Mouse (Mus musculus) lung, postnatal 4 days (tissue): ENCODE measurements around the gene Fbxl22.

Experiments
- DNase-seq, 2 experiments: peaks; one replicate each; pipeline ENCODE4 v3.0.0; 2021

Fbxl22 gene

DNA sequence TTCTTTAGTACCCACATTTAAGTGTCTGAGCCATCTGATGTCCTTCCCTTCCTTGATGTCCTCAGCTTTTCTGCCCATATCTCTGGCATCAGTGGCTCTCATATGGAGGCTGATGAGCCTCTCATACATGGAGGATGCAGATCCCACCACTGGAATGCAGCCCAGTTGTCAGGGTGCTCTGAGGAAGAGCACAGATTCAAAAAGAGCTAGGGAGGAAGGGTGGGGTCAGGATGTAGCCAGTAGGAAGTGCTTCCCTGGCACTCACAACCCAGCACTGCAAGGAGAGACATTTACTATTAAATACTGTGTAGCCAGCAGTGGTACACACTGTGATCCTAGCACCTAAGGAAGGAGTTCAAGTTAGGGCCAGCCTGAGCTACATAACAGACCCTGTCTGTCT lies 8.0 kb downstream of the Fbxl22 start:
- no peak for DNase-seq

DNA sequence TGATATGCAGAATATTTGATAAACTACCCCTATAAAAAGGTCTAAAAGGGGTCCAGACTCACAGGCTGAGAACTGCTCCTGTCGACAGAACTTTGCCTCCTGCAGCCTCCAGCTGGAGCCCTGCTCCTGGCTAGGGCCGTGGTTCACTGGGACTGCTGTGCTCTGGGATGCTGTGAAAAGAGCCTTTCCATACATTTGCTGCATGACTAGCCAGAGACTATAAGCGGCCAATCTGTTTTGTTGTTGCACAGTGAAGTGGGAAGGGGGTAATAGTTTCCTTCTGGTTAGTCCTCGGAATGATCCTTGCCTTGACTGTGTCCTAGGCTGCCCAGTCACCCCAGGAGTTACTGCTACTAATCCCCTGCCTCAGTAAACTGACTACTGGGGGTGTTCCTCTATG lies 8.4 kb downstream of the Fbxl22 start:
- DNase-seq, result no peak

DNA sequence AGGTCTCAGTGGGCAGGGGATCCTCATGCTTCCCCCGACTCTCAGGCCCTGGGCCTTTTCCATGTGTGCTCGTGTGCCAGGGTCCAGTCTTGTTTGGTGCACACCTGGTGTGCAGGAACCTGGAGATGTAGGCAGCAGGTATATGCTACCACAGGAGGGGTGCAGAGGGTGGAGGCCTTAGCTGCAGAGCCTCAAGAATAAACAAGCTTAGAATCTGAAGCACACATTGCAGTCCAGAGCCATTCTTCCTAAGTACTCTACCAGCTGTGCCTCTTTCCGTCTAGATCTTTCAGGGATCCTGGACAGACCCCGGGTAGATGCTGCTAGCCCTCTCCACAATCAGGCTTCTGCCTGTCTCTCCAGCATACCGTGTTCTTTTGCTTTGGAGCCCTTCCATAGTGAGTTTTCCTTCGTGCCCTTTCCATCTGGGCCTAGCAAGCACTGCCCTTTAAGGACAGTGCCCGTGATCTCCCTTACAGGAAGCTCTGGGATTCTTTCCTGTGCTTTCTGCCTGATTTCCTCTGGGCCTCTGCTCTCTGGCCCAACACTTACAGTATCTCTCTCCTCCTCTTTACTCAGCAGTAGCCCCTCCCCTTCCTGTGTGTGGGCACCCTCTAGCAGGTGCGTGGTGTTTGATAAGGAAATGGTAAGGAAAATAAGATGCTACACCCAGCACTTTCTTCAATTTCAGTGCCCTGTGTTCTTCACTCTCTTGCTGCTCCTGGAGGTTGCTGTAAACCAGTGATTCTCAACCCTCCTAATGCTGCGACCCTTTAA lies 9.1 kb downstream of the Fbxl22 start:
- no peak for DNase-seq

DNA sequence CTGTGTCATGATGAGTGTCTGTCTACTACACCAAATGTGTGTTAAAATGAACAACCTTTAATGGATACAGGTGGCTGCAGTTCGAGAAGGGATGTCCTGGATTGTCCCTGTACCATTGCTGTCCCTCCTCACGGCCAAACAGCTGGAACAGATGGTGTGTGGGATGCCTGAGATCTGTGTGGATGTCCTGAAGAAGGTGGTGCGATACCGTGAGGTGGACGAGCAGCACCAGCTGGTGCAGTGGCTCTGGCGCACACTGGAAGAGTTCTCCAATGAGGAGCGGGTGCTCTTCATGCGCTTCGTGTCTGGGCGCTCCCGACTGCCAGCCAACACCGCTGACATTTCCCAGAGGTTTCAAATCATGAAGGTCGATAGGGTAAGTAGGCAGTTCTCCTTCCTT lies 9.9 kb downstream of the Fbxl22 start:
- DNase-seq, result no peak

DNA sequence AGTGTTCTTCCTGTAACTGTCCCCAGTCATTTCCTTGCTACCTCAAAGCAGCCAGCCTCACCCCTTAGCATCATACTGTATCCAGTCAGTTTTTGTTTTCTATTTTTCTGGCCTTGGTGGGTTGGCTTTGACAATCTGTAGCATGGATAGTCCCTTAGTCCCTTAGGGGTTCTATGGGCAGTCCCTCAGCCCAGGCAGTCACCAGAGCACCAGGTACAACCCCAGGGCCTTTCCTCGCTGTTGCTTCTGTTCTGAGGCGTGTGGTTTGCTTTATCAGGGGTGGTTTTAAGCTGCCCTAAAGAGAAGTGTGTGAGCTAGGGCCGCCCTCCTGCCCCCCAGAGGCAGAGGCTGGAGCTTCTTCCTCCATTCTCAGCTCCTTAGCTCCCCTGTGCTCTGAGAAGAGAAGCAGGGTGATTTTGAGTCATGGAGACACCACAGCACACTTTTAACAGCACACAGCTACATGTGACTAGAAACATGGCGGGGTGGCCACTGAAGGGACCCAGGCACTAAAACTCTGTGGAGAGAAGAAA lies 10.4 kb downstream of the Fbxl22 start:
- DNase-seq, result no peak

DNA sequence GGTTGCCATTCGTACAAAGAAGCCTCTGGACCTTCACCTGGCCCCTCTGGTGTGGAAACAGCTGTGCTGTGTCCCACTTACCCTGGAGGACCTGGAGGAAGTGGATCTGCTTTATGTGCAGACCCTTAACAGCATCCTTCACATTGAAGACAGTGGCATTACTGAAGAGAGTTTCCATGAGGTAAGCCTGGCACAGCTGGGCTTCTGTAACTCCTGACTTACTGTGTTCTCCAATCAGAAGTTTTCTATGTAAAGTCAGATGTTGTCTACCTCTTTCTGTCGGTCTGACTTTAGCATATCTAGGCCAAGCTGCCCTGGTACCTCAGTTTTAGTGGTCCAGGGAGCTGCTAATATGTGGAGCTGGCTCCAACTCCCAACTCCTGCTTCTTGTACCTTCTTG lies 13.1 kb downstream of the Fbxl22 start:
- DNase-seq, result no peak

DNA sequence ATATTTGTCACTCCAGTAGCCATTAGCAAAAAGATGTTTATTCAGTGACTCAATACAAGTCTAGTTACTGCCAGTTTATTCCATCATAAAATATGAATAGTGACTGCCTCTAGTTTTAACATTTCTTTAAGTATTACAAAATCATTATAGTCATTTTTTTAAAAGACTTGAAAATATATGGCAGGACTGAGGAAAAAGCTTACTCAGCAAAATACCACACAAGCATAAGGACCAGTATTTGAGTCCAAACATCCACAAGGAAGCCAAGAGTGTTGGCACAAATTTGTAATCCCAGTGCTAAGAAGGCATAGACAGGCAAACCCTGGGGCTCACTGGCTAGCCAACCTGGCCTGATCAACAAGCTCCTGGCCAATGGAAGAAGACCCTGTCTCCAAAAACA lies 20.4 kb downstream of the Fbxl22 start:
- DNase-seq, result no peak

DNA sequence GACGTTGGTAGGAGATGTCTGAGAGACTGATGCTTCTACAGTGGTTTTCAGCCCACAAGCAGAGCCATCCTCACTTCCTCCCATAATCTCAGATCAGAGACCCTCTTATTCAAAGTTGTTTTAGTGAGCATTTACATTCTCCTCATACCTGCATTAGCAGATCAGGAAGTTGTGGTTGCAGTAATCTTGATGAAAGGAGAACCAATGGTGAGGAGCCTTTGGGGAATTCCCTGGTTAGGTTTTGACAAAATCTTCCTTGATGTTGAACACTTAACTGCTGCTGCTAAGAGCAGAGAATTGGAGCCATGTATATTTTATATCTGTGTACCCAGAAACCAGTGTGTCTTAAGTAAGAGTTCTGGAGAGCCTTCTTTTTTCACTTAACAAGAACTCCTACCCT lies 22.0 kb downstream of the Fbxl22 start:
- no peak for DNase-seq

DNA sequence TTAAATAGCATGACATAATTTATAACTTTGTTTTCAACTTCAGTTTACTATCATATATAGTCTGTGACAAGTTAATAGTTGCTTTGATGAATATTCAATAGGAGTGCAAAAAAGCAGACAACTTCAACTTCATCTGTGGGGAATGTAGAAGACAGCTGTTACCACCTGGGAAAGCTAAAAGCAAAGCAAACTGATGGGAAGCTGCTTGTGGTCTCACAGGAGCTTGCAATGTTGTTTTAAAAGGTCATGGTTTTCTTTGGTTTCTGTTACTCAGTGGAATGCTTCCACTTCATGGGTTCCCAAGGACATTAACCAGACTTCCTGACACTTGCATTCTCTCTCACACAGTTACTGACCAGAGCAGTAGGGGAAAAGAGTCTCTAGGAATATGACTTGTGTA lies 25.6 kb downstream of the Fbxl22 start:
- no peak for DNase-seq

DNA sequence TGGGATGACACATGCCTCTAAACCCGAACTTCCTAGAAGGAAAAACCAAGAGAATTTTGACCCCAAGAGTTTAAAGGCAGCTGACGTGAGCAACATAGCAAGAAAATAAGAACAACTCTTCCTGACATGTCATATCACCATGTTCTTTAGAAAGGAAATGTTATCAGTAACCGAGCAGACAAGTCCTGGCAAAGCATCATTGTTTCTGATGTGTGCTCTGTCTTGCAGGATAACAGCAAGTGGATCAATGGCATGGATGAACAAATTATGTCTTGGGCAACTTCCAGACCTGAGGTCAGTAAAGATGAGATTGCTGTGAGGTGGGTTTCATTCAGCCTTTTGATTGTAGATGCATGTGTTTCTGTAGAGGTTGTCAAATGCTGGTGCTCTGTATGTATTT lies 31.0 kb downstream of the Fbxl22 start:
- no peak for DNase-seq

DNA sequence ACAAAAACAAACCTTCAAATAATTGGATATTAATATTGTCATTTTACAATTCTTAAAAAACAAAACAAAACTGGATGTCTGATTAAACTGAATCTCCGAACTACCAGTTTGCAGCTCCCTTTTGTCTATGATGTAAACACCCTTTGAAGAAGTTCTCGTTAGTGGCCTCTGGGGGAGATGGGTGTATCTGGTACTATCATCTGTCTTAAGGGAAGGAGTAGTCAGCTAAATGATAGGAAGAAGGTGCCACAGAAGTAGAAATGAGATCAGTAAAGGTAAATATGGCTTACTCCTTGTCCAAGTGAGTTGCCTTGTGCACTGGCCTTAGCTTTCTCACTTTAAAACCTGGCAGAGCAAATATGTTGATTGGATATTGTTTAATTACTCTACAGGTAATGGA lies 36.6 kb downstream of the Fbxl22 start:
- DNase-seq, result no peak

DNA sequence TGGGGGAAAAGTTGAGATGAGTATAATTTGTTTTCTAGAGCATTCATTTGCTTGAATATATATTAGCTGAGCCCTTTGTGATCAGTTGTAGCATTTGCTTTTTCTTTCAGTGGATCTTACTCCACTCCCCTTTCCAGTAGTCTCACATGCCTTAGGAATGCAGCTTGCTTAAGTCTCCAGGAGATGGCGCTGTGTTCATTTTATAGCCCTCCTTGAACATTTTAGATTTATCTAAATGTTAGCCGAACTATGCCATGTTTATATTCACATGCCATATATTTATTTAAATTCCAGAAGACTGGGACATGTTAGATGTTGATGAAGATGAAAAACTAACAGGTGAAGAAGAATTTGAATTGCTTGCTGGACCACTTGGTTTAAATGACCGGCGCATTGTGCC lies 49.3 kb downstream of the Fbxl22 start:
- peak in 1 of 2 experiments; percentile 48 for DNase-seq
